11 mouse cellular contexts compared by ENCODE assay signal in the genomic region with DNA sequence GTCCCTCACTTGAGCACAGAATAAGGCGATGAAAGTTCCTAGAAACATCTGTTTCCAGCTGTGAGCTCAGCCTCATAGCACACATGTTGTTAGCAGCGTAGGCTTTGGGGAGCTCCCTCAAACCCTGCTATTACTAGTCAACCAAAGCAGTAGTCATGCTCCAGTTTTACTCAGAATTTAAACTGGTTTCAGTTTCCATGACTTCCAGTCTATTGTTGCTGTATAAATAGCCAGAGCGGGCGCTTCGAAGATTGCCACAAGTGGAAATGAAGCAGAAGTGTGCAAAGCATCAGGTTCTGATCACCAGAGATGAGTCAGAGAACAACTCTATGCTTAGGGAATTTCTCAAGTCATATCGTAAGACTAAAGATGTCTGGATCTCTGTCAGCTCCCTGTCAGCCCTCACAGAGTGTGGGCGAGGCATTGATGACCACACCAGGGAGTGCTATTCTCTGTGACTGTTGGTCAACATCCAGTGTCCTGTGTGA. TPM values are rescaled to one million over a fixed set of nuclear protein-coding genes. Genes with fewer than 3 reads are reported as not detected.
DNase-seq lines count a peak whose midpoint lies in the region; ATAC-seq lines count a peak whose summit lies in the region.
"Had no signal": no experiment of that assay in that cellular context is flagged by ENCODE, and none has a peak within 500 bp of the region (broad histone marks: within the 10 kb centered on the region; RNA-seq: fewer than 3 reads in every experiment).

No protein-coding gene starts in this region.

- H3K27ac ChIP-seq in heart, embryonic 16.5 days (ENCODE audit: low read length), result no peak overlapping the region
- H3K27ac ChIP-seq: limb, embryonic 12.5 days; midbrain, embryonic 13.5 days had no signal

- H3K4me3 ChIP-seq in heart, embryonic 16.5 days (ENCODE audit: low read length), result no peak overlapping the region
- H3K4me3 ChIP-seq: limb, embryonic 12.5 days; midbrain, embryonic 13.5 days had no signal

- H3K4me2 ChIP-seq in heart, embryonic 16.5 days (ENCODE audit: low read depth, low read length), result no peak overlapping the region
- H3K4me2 ChIP-seq: limb, embryonic 12.5 days; midbrain, embryonic 13.5 days had no signal

- H3K9ac ChIP-seq in heart, embryonic 16.5 days (ENCODE audit: low read length), result no peak overlapping the region
- H3K9ac ChIP-seq: limb, embryonic 12.5 days; midbrain, embryonic 13.5 days had no signal

- H3K9me3 ChIP-seq in heart, embryonic 16.5 days (replicated peaks; ENCODE audit: control insufficient read depth, low read length), result no peaks in the 10 kb centered on the region
- H3K9me3 ChIP-seq: limb, embryonic 12.5 days; midbrain, embryonic 13.5 days had no signal

- 58% methylated on average over 7 of the region's 7 CpGs for WGBS in heart, embryonic 16.5 days

- H3K36me3 ChIP-seq in heart, embryonic 16.5 days (ENCODE audit: control insufficient read depth, insufficient read depth), result peaks cover 7% of the 10 kb centered on the region
- H3K36me3 ChIP-seq: limb, embryonic 12.5 days had no signal

- DNase-seq in 416B (ENCODE audit: low read depth), result peak; percentile 60
- peak; percentile 58 for DNase-seq in CD4-positive, CD25-positive, alpha-beta regulatory T cell, adult 2 months (ENCODE audit: low read depth, low spot score)
- DNase-seq in lung, postnatal 4 days, result peak; percentile 21 to 29
- DNase-seq in embryo, embryonic 10 days (ENCODE audit: low spot score), result no peak
- DNase-seq in embryo, embryonic 10.5 days (ENCODE audit: low spot score), result no peak
- DNase-seq: gastrocnemius, postnatal 36 days; kidney, postnatal 4 days had no signal

- 0 out of 2 replicates have a peak, but pooled peaks have one; percentile 28 for ATAC-seq in heart, embryonic 16.5 days (replicated peaks; ENCODE audit: extremely low read depth, insufficient read depth, low FRiP score)
- ATAC-seq in erythroid progenitor cell, adult 5-6 weeks (replicated peaks; ENCODE audit: low FRiP score, poor library complexity, severe bottlenecking), result no peak
- ATAC-seq: midbrain, embryonic 13.5 days had no signal

- H3K4me1 ChIP-seq in heart, embryonic 16.5 days (ENCODE audit: control insufficient read depth, insufficient read depth, low read length), result no peaks in the 10 kb centered on the region
- H3K4me1 ChIP-seq: limb, embryonic 12.5 days; midbrain, embryonic 13.5 days had no signal

- H3K27me3 ChIP-seq in heart, embryonic 16.5 days (ENCODE audit: control insufficient read depth, insufficient read depth, low read length), result no peaks in the 10 kb centered on the region
- H3K27me3 ChIP-seq: limb, embryonic 12.5 days; midbrain, embryonic 13.5 days had no signal

RNA-seq across cellular contexts. Expression of gene Aig1, which starts 36.2 kb away (rescaled TPM):
- polyA plus RNA-seq in heart, embryonic 16.5 days (2015; fragmentation: Nextera tagmentation; extraction: Ambion mirVana), result 69.5 and 71.3 TPM in 2 replicates
- 3.6 and 5.4 TPM in 2 replicates for total RNA-seq in erythroid progenitor cell, adult 5-6 weeks (2015; ENCODE audit: low replicate concordance)
- 2.0 and 6.9 TPM in 2 replicates for total RNA-seq in erythroid progenitor cell, adult 5-6 weeks (2017; ENCODE audit: low replicate concordance)

Comparison
In these comparisons a context has a peak if more than half of its experiments do, and no peak if none do; other contexts are left out.
1. DNase-seq: peak in 416B (single experiment), CD4-positive, CD25-positive, alpha-beta regulatory T cell, adult 2 months (single experiment) and lung, postnatal 4 days (2 of 2); none in embryo, embryonic 10 days (single experiment) and embryo, embryonic 10.5 days (single experiment).